Mouse (Mus musculus): Measurements from ENCODE around the gene Rab30.

- TF ChIP-seq CTCF (IDR thresholded peaks at IDR 0.05; ENCODE audit: low read depth) (no peak), EP300 (IDR thresholded peaks at IDR 0.05; ENCODE audit: low read depth) (no peak)
Measured at GRCm38 (mm10) chr7:92837226-92837625, 95.8 kb downstream of the Rab30 start.

Measured in liver, embryonic 14.5 days (tissue).